31 mouse cellular contexts compared by ENCODE assay signal in the genomic region with DNA sequence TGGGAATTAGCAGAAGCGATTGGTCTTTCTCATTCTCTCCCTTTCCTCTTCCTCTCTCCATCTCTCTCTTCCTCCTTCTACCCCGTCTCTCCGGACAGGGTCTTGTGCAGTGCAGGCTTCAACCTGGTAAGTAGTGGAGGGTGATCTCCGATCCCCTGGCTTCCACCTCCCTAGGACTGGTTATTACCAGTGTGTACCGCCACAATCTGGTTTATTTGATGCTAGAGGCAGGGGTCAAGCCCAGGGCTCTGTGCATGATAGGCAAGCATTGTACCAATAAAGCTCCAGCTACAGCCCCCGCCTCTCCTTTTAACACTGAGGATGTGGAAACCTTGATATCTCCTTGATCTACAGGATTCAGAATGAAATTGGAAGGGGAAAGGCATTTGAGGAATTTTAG. TPM values are rescaled to one million over a fixed set of nuclear protein-coding genes. Genes with fewer than 3 reads are reported as not detected.
DNase-seq lines count a peak whose midpoint lies in the region; ATAC-seq lines count a peak whose summit lies in the region.
"Had no signal": no experiment of that assay in that cellular context is flagged by ENCODE, and none has a peak within 500 bp of the region (broad histone marks: within the 10 kb centered on the region; RNA-seq: fewer than 3 reads in every experiment).

No protein-coding gene starts in this region.

- H3K4me3 ChIP-seq in kidney, embryonic 14.5 days (ENCODE audit: low read length): no peak overlapping the region
- H3K4me3 ChIP-seq in kidney, embryonic 16.5 days (ENCODE audit: low read length): no peak overlapping the region
- H3K4me3 ChIP-seq: embryonic facial prominence, embryonic 13.5 days; embryonic facial prominence, embryonic 15.5 days; erythroblast, embryonic 14.5 days; forebrain, embryonic 10.5 days; forebrain, embryonic 12.5 days had no signal

- no peak for DNase-seq in kidney, adult 11 months
- no peak for DNase-seq in kidney, postnatal 25 days
- DNase-seq in ZHBTc4 (ENCODE audit: low read depth, low spot score): peak; percentile 69
- DNase-seq in left cerebral cortex, postnatal 25 days (ENCODE audit: low spot score in 2 of 2): no peak
- DNase-seq: adrenal gland, adult 2 months; adrenal gland, postnatal 10 days; adrenal gland, postnatal 25 days; B cell, adult 2 months; cerebellum, adult 11 months; cerebellum, adult 18-20 months; cerebellum, adult 8-10 months; cerebellum, adult 9-11 months; cerebellum, postnatal 14 days; cerebellum, postnatal 36 days; embryo, embryonic 11 days had no signal

- H3K27me3 ChIP-seq in kidney, embryonic 14.5 days (ENCODE audit: control insufficient read depth, insufficient read depth, low read length): no peaks in the 10 kb centered on the region
- H3K27me3 ChIP-seq in kidney, embryonic 16.5 days (ENCODE audit: insufficient read depth, low read length): no peaks in the 10 kb centered on the region
- H3K27me3 ChIP-seq: CH12.LX; embryonic facial prominence, embryonic 13.5 days; embryonic facial prominence, embryonic 15.5 days; forebrain, embryonic 12.5 days had no signal

- no peak overlapping the region for H3K9ac ChIP-seq in kidney, embryonic 14.5 days (ENCODE audit: low read depth, low read length)
- H3K9ac ChIP-seq in kidney, embryonic 16.5 days (replicated peaks; ENCODE audit: low read length): no peak overlapping the region
- H3K9ac ChIP-seq: embryonic facial prominence, embryonic 13.5 days; embryonic facial prominence, embryonic 15.5 days; forebrain, embryonic 12.5 days had no signal

- intact Hi-C loops in left cerebral cortex, postnatal 25 days (cut with DNase I): no loop called here

- no peaks in the 10 kb centered on the region for H3K4me1 ChIP-seq in kidney, embryonic 14.5 days (ENCODE audit: control insufficient read depth, insufficient read depth, low read length)
- peaks cover 15% of the 10 kb centered on the region; the same call in 1 of the 2 replicates for H3K4me1 ChIP-seq in kidney, embryonic 16.5 days (ENCODE audit: insufficient read depth, low read length)
- H3K4me1 ChIP-seq: embryonic facial prominence, embryonic 13.5 days; embryonic facial prominence, embryonic 15.5 days had no signal

- 84% methylated on average over 6 of the region's 6 CpGs for WGBS in kidney, embryonic 14.5 days
- 77% methylated on average over 6 of the region's 6 CpGs for WGBS in kidney, embryonic 16.5 days

- ATAC-seq in kidney, embryonic 14.5 days (ENCODE audit: low FRiP score, low TSS enrichment): peak; percentile 53; the same call in 1 of the 2 replicates
- no peak for ATAC-seq in kidney, embryonic 16.5 days (ENCODE audit: low FRiP score, low TSS enrichment)
- ATAC-seq: CD4-positive, CD25-positive, alpha-beta regulatory T cell, adult 4 months; forebrain, embryonic 14.5 days; forebrain, embryonic 16.5 days had no signal

- no peaks in the 10 kb centered on the region for H3K9me3 ChIP-seq in kidney, embryonic 14.5 days (ENCODE audit: control insufficient read depth, low read length)
- H3K9me3 ChIP-seq in kidney, embryonic 16.5 days (ENCODE audit: low read length): no peaks in the 10 kb centered on the region
- H3K9me3 ChIP-seq: embryonic facial prominence, embryonic 13.5 days; embryonic facial prominence, embryonic 15.5 days; forebrain, embryonic 10.5 days; forebrain, embryonic 12.5 days had no signal

- H3K27ac ChIP-seq in kidney, embryonic 14.5 days (ENCODE audit: low read depth, low read length): no peak overlapping the region
- H3K27ac ChIP-seq in kidney, embryonic 16.5 days (ENCODE audit: low read length): peak overlapping the region; percentile 40; the same call in 1 of the 2 replicates
- H3K27ac ChIP-seq: embryonic facial prominence, embryonic 13.5 days; embryonic facial prominence, embryonic 15.5 days; forebrain, embryonic 10.5 days; forebrain, embryonic 12.5 days had no signal

- no peak overlapping the region for H3K4me2 ChIP-seq in kidney, embryonic 14.5 days (replicated peaks; ENCODE audit: low read depth, low read length)
- no peak overlapping the region for H3K4me2 ChIP-seq in kidney, embryonic 16.5 days (replicated peaks; ENCODE audit: low read depth, low read length)
- H3K4me2 ChIP-seq: embryonic facial prominence, embryonic 13.5 days; embryonic facial prominence, embryonic 15.5 days; forebrain, embryonic 12.5 days had no signal

- H3K36me3 ChIP-seq in kidney, embryonic 14.5 days (ENCODE audit: control insufficient read depth, insufficient read depth, low read length): no peaks in the 10 kb centered on the region
- H3K36me3 ChIP-seq in kidney, embryonic 16.5 days (ENCODE audit: insufficient read depth, low read length): peaks cover 6% of the 10 kb centered on the region; the same call in 1 of the 2 replicates
- H3K36me3 ChIP-seq: embryonic facial prominence, embryonic 13.5 days; embryonic facial prominence, embryonic 15.5 days; forebrain, embryonic 10.5 days; forebrain, embryonic 12.5 days had no signal

RNA-seq across cellular contexts. Expression of gene Pygl, which starts 17.7 kb away (rescaled TPM):
- 17.8 and 27.5 TPM in 2 replicates for polyA plus RNA-seq in kidney, embryonic 14.5 days (2014; fragmentation: Nextera tagmentation; extraction: Ambion mirVana)
- 47.9 and 49.1 TPM in 2 replicates for polyA plus RNA-seq in kidney, embryonic 16.5 days (2015; fragmentation: Nextera tagmentation; extraction: Ambion mirVana)
- 1 to 10 TPM; 2.2 to 3.1 TPM for total RNA-seq in left cerebral cortex, postnatal 25 days (2021)

RNA-seq across cellular contexts. Expression of gene Abhd12b, which starts 59.7 kb away (rescaled TPM):
- polyA plus RNA-seq in kidney, embryonic 14.5 days (2014; fragmentation: Nextera tagmentation; extraction: Ambion mirVana): not detected in 2 replicates
- 0.05 and 0.17 TPM in 2 replicates for polyA plus RNA-seq in kidney, embryonic 16.5 days (2015; fragmentation: Nextera tagmentation; extraction: Ambion mirVana)
- not detected for total RNA-seq in left cerebral cortex, postnatal 25 days (2021)
- total RNA-seq: adrenal gland, adult 2 months; adrenal gland, postnatal 10 days; adrenal gland, postnatal 25 days; adrenal gland, postnatal 4 days; CH12.LX; common myeloid progenitor, adult 5-6 weeks; ES-E14; MEL had no signal
- polyA plus RNA-seq: adrenal gland, adult 2 months; embryonic facial prominence, embryonic 11.5 days; erythroblast, embryonic 14.5 days; forebrain, embryonic 10.5 days; forebrain, embryonic 12.5 days; forebrain, embryonic 14.5 days; forebrain, embryonic 16.5 days had no signal
